Mouse (Mus musculus) lung, embryonic 16.5 days (tissue): ENCODE data around the gene Olfr1196. TPM values are rescaled to one million over a fixed set of nuclear protein-coding genes. Genes with fewer than 3 reads are reported as not detected.
"Not testable (repeated sequence)": the region's sequence is repeated elsewhere in the genome, so short reads cannot be mapped to it uniquely, and the experiment has no call there.

Source experiments
- ATAC-seq: fragments of 200-750 bp; cut with Nextera tagmentation; 2 replicates; pipeline ENCODE4 v1.8.0; 2017; ENCODE audit warnings: low read depth, mild to moderate bottlenecking, moderate library complexity
- H3K27ac ChIP-seq: fragments of 300-500 bp; sonication (generic); 2 replicates; pipeline ENCODE4 v1.5.1; 2014; ENCODE audit warnings: mild to moderate bottlenecking, control low read depth, low read length
- H3K27me3 ChIP-seq: fragments of 300-500 bp; sonication (generic); 2 replicates; pipeline ENCODE4 v1.6.1; 2014; ENCODE audit warnings: low read depth, low read length, mixed read lengths; ENCODE audit not compliant: control insufficient read depth, insufficient read depth
- H3K36me3 ChIP-seq: fragments of 300-500 bp; sonication (generic); 2 replicates; pipeline ENCODE4 v1.6.1; 2014; ENCODE audit warnings: low read length; ENCODE audit not compliant: control insufficient read depth, insufficient read depth
- H3K4me1 ChIP-seq: fragments of 300-500 bp; sonication (generic); replicated peaks from 2 replicates; pipeline ENCODE4 v1.6.1; 2014; ENCODE audit warnings: low read length, mixed read lengths; ENCODE audit not compliant: control insufficient read depth, insufficient read depth
- H3K4me2 ChIP-seq: fragments of 300-500 bp; sonication (generic); 2 replicates; pipeline ENCODE4 v1.6.1; 2014; ENCODE audit warnings: low read depth, low read length, control low read depth
- H3K4me3 ChIP-seq: fragments of 300-500 bp; sonication (generic); 2 replicates; pipeline ENCODE4 v1.5.1; 2014; ENCODE audit warnings: mild to moderate bottlenecking, low read length, control low read depth
- H3K9ac ChIP-seq: fragments of 300-500 bp; sonication (generic); 2 replicates; pipeline ENCODE4 v1.6.1; 2014; ENCODE audit warnings: low read length, control low read depth
- H3K9me3 ChIP-seq: fragments of 300-500 bp; sonication (generic); 2 replicates; pipeline ENCODE4 v1.6.1; 2016; ENCODE audit warnings: low read length; ENCODE audit not compliant: control insufficient read depth
- WGBS: fragments of 180-500 bp; shearing (Covaris S2); extraction: QIAGEN DNeasy Blood & Tissue Kit; methylation state at CpG from one replicate; pipeline ENCODE4 v1.1.7; 2014; 5-methylcytosine and 5-hydroxymethylcytosine counted together
- polyA plus RNA-seq: library from polyadenylated mRNA; unstranded; fragments of >200 nt; fragmentation: Nextera tagmentation; extraction: Ambion mirVana; gene quantifications from 2 replicates; pipeline ENCODE4 v1.2.1, GENCODE M21; 2015

Gene Olfr1196
- polyA plus RNA-seq = not detected in 2 replicates

GRCm38 (mm10) chr2:88704497-88704896 lies at the start of gene Olfr1196:
Gene Olfr1196, minus strand, starts transcription at chr2:88704597.
- H3K36me3 ChIP-seq = no peaks in the 10 kb centered on the region
- no peak for ATAC-seq
- WGBS = 80% methylated on average over 2 of the region's 2 CpGs

GRCm38 (mm10) chr2:88751270-88751669 lies 46.9 kb upstream of the Olfr1196 start, which contains the start of gene Olfr1198:
Gene Olfr1198, minus strand, starts transcription at chr2:88751370.
- Histone ChIP-seq H3K4me1 (no peaks in the 10 kb centered on the region), H3K27me3 (no peaks in the 10 kb centered on the region), H3K9ac (no peak within 1 kb of the TSS), H3K4me2 (no peak within 1 kb of the TSS), H3K36me3 (no peaks in the 10 kb centered on the region), H3K9me3 (no peaks in the 10 kb centered on the region), H3K27ac (no peak within 1 kb of the TSS), H3K4me3 (no peak within 1 kb of the TSS)
- no peak for ATAC-seq
- WGBS = 80% methylated on average over 2 of the region's 2 CpGs

More at GRCm38 (mm10) chr2:88704497-88704896, at the start of gene Olfr1196:
- Histone ChIP-seq H3K4me3 (no peak within 1 kb of the TSS), H3K27me3 (no peaks in the 10 kb centered on the region), H3K9ac (no peak within 1 kb of the TSS), H3K27ac (no peak within 1 kb of the TSS), H3K4me2 (no peak within 1 kb of the TSS), H3K4me1 (no peaks in the 10 kb centered on the region), H3K9me3 (no peaks in the 10 kb centered on the region)

- no peaks in the 10 kb centered on the region for H3K9me3 ChIP-seq
- no peaks in the 10 kb centered on the region for H3K36me3 ChIP-seq
- no peaks in the 10 kb centered on the region for H3K27me3 ChIP-seq
- ATAC-seq = no peak
- 73% methylated on average over 3 of the region's 3 CpGs for WGBS
- no peak overlapping the region for H3K4me2 ChIP-seq
- no peaks in the 10 kb centered on the region for H3K4me1 ChIP-seq
- no peak overlapping the region for H3K27ac ChIP-seq
- no peak overlapping the region for H3K4me3 ChIP-seq
- H3K9ac ChIP-seq = no peak overlapping the region
Measured at GRCm38 (mm10) chr2:88743379-88743778, 39.0 kb upstream of the Olfr1196 start.

GRCm38 (mm10) chr2:88732266-88732665 lies 27.9 kb upstream of the Olfr1196 start, which contains the start of gene Olfr1197:
Gene Olfr1197, minus strand, starts transcription at chr2:88732366.
- Histone ChIP-seq H3K4me2 (no peak within 1 kb of the TSS), H3K4me1 (no peaks in the 10 kb centered on the region), H3K27me3 (no peaks in the 10 kb centered on the region), H3K9ac (no peak within 1 kb of the TSS), H3K9me3 (no peaks in the 10 kb centered on the region), H3K27ac (no peak within 1 kb of the TSS), H3K36me3 (no peaks in the 10 kb centered on the region), H3K4me3 (no peak within 1 kb of the TSS)
- no peak for ATAC-seq
- WGBS = 80% methylated on average over 1 of the region's 1 CpGs

- Histone ChIP-seq H3K4me1 (no peaks in the 10 kb centered on the region), H3K36me3 (no peaks in the 10 kb centered on the region), H3K27me3 (no peaks in the 10 kb centered on the region), H3K27ac (no peak within 1 kb of the TSS), H3K9me3 (no peaks in the 10 kb centered on the region), H3K4me3 (no peak within 1 kb of the TSS), H3K9ac (no peak within 1 kb of the TSS), H3K4me2 (no peak within 1 kb of the TSS)
- ATAC-seq = no peak
Measured at GRCm38 (mm10) chr2:88689087-88689486, 15.3 kb downstream of the Olfr1196 start, which contains the start of gene Olfr1195. Gene Olfr1195, minus strand, starts transcription at chr2:88689187.

GRCm38 (mm10) chr2:88675328-88675727 lies 29.1 kb downstream of the Olfr1196 start, which contains the start of gene Olfr1193:
Gene Olfr1193, plus strand, starts transcription at chr2:88675628.
- not testable (repeated sequence) for H3K27ac ChIP-seq, H3K9ac ChIP-seq, H3K27me3 ChIP-seq, H3K9me3 ChIP-seq, H3K36me3 ChIP-seq, H3K4me3 ChIP-seq, H3K4me2 ChIP-seq, H3K4me1 ChIP-seq, ATAC-seq

- no peak within 1 kb of the TSS for H3K27ac ChIP-seq
- no peaks in the 10 kb centered on the region for H3K9me3 ChIP-seq
- no peaks in the 10 kb centered on the region for H3K4me1 ChIP-seq
- ATAC-seq = no peak
- 25% methylated on average over 1 of the region's 1 CpGs for WGBS
- no peaks in the 10 kb centered on the region for H3K27me3 ChIP-seq
- H3K9ac ChIP-seq = no peak within 1 kb of the TSS
- H3K36me3 ChIP-seq = no peaks in the 10 kb centered on the region
- no peak within 1 kb of the TSS for H3K4me3 ChIP-seq
- H3K4me2 ChIP-seq = no peak within 1 kb of the TSS
Measured at GRCm38 (mm10) chr2:88648209-88648608, 56.2 kb downstream of the Olfr1196 start, which contains the start of gene Olfr1192-ps1. Gene Olfr1192-ps1, plus strand, starts transcription at chr2:88648509.

Other genes starting within 250 kb of the Olfr1196 start
- not detected in 2 replicates for gene Olfr1183, start 249.7 kb downstream of the Olfr1196 start, polyA plus RNA-seq
- gene Olfr1184, start 221.0 kb downstream of the Olfr1196 start, polyA plus RNA-seq = not detected in 2 replicates
- not detected in 2 replicates for gene Olfr1185-ps1, start 211.3 kb downstream of the Olfr1196 start, polyA plus RNA-seq
- gene Olfr1186, start 186.0 kb downstream of the Olfr1196 start, polyA plus RNA-seq = not detected in 2 replicates
- gene Olfr1188, start 147.7 kb downstream of the Olfr1196 start, polyA plus RNA-seq = not detected in 2 replicates
- not detected in 2 replicates for gene Olfr1189, start 118.1 kb downstream of the Olfr1196 start, polyA plus RNA-seq
- not detected in 2 replicates for gene Olfr1191-ps1, start 64.1 kb downstream of the Olfr1196 start, polyA plus RNA-seq
- not detected in 2 replicates for gene Olfr1192-ps1, start 56.1 kb downstream of the Olfr1196 start, polyA plus RNA-seq
- gene Olfr1193, start 29.0 kb downstream of the Olfr1196 start, polyA plus RNA-seq = not detected in 2 replicates
- gene Olfr1195, start 15.4 kb downstream of the Olfr1196 start, polyA plus RNA-seq = not detected in 2 replicates
- not detected in 2 replicates for gene Olfr1197, start 27.8 kb upstream of the Olfr1196 start, polyA plus RNA-seq
- not detected in 2 replicates for gene Olfr1198, start 46.8 kb upstream of the Olfr1196 start, polyA plus RNA-seq
- not detected in 2 replicates for gene Olfr1199, start 55.9 kb upstream of the Olfr1196 start, polyA plus RNA-seq
- not detected in 2 replicates for gene Olfr1200, start 65.9 kb upstream of the Olfr1196 start, polyA plus RNA-seq
- not detected in 2 replicates for gene Olfr1201, start 88.4 kb upstream of the Olfr1196 start, polyA plus RNA-seq
- not detected in 2 replicates for gene Olfr1202, start 109.9 kb upstream of the Olfr1196 start, polyA plus RNA-seq
- not detected in 2 replicates for gene Olfr1205, start 125.1 kb upstream of the Olfr1196 start, polyA plus RNA-seq
- gene Olfr1204, start 144.7 kb upstream of the Olfr1196 start, polyA plus RNA-seq = not detected in 2 replicates
- gene Olfr1206, start 158.6 kb upstream of the Olfr1196 start, polyA plus RNA-seq = not detected in 2 replicates
- gene Olfr1208, start 197.7 kb upstream of the Olfr1196 start, polyA plus RNA-seq = not detected in 2 replicates
- gene Olfr1209, start 210.6 kb upstream of the Olfr1196 start, polyA plus RNA-seq = not detected in 2 replicates
- gene Olfr1211, start 233.5 kb upstream of the Olfr1196 start, polyA plus RNA-seq = not detected in 2 replicates
- gene Olfr1212, start 249.4 kb upstream of the Olfr1196 start, polyA plus RNA-seq = not detected in 2 replicates